Mouse (Mus musculus) heart, postnatal 25 days (tissue): ENCODE data around the gene Nipa1. TPM values are rescaled to one million over a fixed set of nuclear protein-coding genes. Genes with fewer than 3 reads are reported as not detected.

Source experiments
- DNase-seq: peaks from one replicate; pipeline ENCODE4 v3.0.0; 2022; ENCODE audit warnings: low spot score
- intact Hi-C: fragments of 180-260 bp; cut with DNase I; formaldehyde crosslinking; loops from one replicate; pipeline ENCODE4 v1.15.1; 2025
- total RNA-seq, 2 experiments: library from RNA; stranded (reverse); gene quantifications; 2 replicates each; pipeline ENCODE4 v1.2.3; 2021

Nipa1 gene
- total RNA-seq, 2 experiments from 2014 or later, result 5.1 to 5.7 TPM

DNA sequence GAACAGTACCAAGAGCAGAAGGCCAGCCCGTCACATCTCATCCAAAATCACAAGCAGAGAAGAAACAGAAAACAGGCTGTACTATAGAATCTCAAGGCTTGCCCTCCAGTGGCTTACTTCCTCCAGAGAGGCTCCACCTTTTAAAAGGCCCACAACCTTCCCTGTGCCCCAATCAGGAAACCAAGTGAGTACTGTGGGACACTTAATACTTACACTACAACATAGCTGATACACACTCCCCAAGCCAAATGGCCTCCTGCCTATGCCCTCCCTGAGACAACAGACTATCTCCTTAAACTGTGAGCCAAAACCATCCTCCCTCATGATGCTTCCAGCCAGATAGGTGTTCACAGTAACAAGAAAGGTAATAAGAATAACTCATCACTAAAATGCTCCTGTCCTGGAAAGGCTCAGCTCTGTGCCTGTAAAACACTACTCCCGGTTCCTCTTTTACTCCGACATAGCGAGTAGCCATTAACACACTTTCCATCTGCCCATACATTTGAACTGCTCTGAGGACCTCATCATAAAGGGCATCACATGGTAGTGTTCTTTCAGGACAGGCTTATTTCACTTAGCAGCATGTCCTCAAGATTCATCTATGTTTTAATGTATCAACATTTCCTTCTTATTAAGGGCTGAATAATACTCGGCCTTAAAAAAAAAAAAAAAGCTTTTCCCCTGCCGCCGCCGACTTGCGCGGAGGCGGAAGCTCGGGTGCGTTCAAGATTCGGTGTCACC, 6.3 kb downstream of the Nipa1 start:
- no peak for DNase-seq
- intact Hi-C loops, result no loop called here

DNA sequence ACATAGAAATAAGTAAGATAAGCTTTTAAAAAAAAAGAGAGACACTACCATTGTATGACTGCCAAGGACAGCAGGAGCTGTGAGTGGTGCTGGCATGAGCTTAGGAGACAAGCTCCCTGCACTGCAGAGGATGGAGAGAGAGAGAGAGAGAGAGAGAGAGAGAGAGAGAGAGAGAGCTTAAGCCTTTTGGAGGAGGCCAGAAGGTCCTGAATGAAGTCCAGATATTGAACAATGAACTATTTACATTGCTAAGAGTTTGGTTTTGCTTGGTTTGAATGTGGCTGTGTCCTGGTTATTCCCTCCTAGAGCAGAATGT, 8.8 kb downstream of the Nipa1 start:
- no peak for DNase-seq
- intact Hi-C loops, result no loop called here

DNA sequence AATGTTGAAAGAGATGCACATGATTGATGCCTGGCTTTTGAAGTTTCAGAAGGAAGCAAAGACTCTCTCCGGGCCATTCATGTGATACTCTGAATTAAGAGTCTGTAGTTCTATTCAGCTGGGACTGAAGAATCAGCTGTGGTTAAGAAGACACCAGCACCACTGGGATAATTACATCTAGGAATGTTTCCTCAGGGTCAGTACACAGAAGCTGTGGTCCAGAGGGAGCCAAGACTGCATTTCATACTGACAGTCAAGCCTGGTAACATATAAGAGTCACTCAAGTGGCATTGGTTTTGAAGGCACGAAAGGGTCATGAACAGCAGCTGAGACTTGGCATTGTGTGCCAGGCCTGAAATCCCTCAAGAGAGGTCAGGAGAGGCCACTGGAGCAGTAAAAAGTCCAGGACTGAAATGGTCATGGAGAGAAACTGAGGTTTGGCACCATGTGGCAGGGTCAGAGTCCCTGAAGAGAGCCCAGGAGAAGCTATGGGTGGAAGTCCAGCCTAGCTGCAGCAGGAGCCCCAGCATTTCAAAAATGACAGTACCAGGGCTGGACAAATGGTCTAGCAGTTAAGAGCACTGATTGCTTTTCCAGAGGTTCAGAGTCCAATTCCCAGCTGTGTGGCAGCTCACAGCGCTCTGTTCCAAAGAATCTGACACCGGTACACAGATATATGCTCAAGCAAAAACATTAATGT, 9.3 kb downstream of the Nipa1 start:
- DNase-seq, result no peak

DNA sequence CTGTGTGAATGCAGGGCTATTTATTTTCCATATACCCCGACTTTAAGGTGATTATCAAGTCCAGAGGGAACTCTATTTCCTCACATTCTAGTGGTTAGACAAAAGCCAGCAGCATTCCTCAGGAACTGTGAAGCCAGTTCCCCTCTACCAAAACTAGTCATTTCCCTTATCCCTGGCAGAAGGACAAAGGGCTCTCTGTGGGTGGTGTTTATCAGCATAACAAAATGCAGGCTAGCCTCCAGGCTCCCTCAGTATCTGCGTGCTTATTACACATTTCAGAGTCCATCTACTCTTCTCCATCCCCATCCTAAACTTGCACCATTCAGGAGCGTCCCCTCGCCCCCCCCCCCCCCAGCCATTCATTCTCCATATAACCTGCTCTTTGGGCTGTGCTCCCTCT, 20.8 kb downstream of the Nipa1 start:
- no peak for DNase-seq
- intact Hi-C loops, result no loop called here

More for the DNA sequence above, 9.3 kb downstream of the Nipa1 start:
- intact Hi-C loops, result no loop called here

GRCm38 (mm10) chr7:55995013-55995412, 24.7 kb downstream of the Nipa1 start:
- intact Hi-C loops, result no loop called here
- no peak for DNase-seq

DNA sequence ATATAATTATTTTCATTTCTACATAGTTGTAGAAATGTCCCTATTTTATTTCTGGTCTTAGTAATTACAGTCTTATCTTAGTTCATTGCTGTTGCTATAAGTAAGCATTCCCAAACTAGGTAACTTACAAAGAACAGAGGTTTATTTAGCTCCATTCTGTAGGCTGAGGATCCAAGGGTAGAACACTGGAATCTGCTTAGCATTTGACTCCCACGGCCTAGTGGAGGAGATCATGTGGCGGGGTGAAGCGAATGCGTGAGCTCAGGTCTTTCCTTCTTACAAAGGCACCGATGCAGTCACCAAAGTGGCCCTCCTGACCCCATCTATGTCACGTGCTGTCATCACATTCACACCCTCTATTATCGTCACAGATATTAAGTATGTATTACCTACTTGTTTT, 27.9 kb downstream of the Nipa1 start:
- DNase-seq, result no peak
- intact Hi-C loops, result no loop called here

DNA sequence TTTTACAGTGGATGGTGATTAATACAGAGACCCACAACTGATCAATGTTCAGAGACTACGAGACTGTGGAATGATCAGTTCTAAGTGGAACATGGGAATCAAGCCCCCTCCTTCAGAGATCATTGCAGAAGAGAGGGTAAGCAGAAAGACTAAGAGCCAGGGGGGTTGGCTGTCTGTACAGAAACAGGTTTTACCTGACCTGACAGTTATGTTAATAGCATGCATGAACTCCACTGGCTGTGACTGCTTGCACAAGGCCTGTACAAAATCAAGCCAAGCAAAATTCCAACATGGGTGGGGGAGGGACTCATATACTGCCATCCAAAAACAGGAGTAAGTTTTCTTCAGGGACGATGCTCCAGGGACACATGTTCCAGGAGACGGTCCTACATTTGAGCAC, 28.6 kb downstream of the Nipa1 start:
- intact Hi-C loops, result no loop called here
- DNase-seq, result no peak

- intact Hi-C loops, result loop anchor here (1.0 to 5.0 kb wide), 2 partner anchors 56 to 116 kb away; no protein-coding TSS in a partner anchor
Measured at GRCm38 (mm10) chr7:55986526-55987214, 33.1 kb downstream of the Nipa1 start.

GRCm38 (mm10) chr7:55984754-55985153, 35.0 kb downstream of the Nipa1 start:
- DNase-seq, result no peak
- intact Hi-C loops, result loop anchor here (5.0 kb wide), 1 partner anchor 118 kb away; no protein-coding TSS in a partner anchor

More at GRCm38 (mm10) chr7:55986526-55987214, 33.1 kb downstream of the Nipa1 start:
- peak; percentile 24 for DNase-seq

DNA sequence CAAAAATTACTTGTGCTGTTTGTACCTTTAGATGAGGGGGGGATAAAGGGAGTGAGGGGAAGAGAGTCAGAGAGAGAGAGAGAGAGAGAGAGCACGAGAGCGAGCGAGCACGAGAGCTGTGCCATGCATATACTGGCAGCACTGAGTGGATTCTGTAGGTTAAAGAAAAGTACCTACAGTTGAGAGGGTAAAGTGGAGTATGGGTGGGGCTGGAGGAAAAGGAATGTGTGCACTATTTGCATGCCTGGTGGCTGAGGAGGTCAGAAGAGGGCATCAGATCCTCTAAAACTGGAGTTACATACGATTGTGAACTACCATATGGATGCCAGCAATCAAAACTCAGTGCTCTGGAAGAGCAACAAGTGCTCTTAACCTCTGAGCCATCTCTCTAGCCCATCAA, 36.6 kb downstream of the Nipa1 start:
- DNase-seq, result no peak
- intact Hi-C loops, result no loop called here

DNA sequence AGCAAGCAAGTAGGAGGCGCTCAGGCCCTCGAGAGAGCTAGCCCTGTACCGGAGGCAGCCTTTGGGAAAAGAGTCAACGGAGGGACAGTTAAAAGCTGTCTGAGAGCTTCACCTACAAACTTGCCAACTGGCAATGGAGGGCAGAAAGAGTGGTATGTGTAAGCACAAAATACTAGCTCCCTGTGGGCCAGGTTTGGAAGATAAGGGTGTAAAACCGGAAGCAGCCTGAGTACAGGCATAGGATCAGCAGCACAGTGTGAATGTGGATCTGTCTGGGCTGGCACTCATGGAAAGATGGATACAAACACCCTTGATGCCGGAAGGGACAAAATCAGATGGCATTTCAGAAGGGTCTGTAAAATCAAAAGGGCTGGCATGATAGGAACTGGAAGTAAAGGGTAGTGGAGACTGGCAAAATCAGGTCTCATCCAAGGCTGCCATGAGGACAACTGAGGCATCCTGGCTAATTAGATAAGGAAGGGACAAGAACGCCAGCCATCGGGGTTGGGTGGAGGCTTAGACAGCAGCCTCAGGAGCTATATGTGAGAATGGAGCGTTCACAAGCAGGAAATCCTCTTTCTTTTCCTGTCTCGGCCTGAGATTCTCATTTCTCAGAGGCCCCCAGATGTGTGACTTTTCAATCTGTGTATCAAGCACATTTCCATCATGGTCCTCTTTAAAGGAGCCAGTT, 37.6 kb downstream of the Nipa1 start:
- DNase-seq, result no peak
- intact Hi-C loops, result no loop called here

DNA sequence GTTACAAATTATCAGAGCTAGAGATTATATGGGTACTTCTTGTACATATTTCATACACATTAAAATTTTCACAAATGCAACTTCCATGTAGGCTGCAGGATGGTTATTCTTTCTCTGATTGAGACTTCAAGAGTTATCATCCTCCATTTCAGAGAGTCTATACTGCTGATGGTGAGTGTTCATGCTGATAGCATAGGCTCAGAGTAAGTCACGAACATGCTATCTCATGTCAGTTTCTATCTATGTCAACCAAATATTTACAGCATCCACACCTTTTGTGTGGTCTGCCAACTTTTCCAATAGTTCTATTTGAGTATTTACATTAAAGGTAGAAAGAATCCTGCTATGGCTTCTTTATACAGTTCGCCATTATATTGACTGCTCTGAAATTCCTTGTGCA, 38.2 kb downstream of the Nipa1 start:
- no peak for DNase-seq
- intact Hi-C loops, result no loop called here

DNA sequence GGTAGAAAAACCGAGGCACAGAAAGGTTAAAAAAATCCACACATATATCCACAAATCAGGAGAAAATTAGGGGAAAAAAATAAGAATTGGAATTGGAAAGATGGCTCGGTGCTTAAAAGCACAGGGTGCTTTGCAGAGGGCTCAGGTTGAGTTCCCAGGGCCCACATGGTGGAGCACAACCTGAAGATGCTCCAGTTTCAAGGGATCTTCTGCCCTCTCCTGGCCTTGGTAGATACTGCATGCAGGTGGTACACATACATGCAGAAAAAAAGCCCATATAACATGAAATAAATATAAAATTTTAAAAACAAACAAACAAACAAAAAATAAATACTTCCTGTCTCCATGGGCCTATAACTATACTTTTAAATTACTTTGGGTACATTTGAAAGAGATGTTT, 45.3 kb downstream of the Nipa1 start:
- intact Hi-C loops, result no loop called here
- no peak for DNase-seq

DNA sequence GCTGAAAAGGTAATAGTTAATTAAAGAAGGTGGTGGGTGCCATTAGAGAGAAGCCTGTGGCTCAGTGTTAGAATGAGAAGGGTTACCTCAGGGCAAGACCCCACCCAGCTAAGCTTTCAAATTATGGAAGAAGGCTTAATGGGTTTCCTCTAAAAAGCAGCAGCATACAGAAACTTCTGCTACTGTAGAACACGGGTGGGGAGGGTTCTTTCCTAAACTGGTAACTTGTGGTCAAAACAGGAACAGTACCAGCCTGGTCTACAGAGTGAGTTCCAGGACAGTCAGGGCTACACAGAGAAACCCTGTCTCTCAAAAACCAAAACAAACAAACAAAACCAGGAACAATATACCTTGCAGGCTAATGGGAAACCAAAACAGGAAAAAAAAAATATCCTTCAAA, 50.3 kb downstream of the Nipa1 start:
- DNase-seq, result no peak
- intact Hi-C loops, result no loop called here

DNA sequence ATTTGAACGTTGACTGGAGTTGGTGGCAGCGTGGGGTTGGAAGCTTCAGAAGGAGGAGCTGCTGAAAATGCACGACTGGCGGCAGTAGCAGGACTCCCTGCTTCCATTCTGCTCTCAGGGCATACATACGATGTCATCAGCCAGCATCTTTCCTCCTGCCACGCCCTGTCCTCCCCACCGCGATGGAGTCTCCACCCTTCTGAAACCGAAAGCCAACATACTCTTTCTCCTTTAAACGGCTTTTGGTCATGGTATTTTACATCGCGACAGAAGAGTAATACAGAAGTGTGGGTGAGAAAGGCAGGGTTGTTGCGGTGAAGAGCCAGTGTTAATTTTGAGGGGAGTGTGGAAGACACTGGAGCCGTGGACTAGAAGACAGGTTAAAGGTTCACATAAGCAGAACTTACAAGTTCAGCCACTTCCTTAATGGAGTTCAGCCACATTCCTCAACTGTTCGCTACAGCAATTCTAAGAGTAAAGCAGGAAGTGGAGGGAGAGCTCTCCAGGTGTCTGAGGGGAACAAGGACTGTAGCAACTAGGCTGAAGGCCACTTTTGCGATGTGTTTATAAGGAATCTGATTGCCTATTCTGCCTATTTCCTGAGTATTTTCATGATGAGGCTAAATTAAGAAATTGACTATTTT, 51.4 kb downstream of the Nipa1 start:
- intact Hi-C loops, result no loop called here
- peak; percentile 4 for DNase-seq

GRCm38 (mm10) chr7:55966866-55967460, 52.8 kb downstream of the Nipa1 start:
- intact Hi-C loops, result no loop called here
- no peak for DNase-seq

DNA sequence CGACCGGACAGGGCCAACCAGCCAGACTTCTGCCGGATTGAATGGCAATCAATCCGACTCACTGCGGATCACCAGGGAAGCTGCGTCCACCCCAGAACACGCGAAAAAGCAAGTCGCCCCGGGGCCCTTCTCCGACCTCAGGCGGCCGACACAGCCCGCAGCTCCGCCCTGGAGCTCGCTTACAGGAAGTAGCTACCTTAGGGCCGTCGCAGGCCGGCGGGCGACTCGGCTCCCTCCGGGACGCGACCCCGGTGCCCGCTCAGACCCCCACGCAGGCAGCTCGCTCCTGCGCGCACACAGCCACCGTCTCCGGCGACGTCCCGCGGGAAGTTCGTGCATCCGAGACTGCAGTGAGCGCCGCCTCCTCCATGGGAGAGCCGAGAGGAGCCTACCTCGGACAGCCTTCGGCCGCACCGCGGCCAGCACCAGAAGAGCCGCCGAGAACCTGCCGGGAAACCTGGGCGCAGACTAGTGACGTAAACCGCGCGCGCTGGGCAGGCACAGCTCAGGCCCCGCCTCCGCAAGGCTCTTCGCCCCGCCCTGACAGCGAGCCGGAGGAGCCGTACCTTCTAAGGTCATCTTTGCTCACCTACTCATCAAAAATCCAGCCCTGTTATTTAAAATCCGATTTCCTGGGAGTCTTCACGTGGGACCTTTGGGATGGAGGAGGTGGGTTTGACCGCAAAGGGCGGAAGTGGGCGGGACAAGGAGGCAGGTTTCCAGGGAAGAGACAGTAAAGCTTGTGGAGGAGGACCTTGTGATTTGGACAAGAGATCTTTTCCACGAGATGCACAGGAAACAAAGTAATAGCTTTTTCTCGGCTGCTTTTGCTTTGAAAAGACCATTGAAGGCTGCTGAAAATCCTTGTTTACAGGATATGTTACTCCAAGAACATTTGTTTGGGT, 57.5 kb downstream of the Nipa1 start, which contains the start of gene Nipa2:
TSS of gene Nipa2 (minus strand) at position 473 of the 905 bp plus-strand sequence.
- peak; percentile 81 for DNase-seq
- intact Hi-C loops, result loop anchor here (5.0 kb wide), 1 partner anchor 85 kb away; no protein-coding TSS in a partner anchor

DNA sequence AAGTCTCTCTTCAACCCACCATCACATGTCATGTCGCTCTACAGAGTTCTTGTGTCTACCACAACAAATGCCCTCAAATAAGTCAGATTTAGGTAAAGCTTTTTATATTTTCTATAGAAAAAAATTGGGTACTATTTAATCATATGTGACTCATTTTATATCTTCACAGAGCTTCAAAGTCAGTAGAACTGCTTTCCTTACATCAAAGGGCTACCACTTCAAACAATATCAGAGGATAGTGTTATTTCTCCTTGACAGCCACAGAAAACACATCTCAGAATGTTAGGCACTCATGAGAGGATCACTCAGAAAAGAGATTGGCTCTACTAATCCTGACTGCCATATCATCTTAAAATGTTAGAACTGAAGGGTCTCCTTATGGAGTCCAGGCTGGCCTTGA, 59.2 kb downstream of the Nipa1 start:
- intact Hi-C loops, result loop anchor here (5.0 kb wide), 1 partner anchor 87 kb away; no protein-coding TSS in a partner anchor
- DNase-seq, result no peak
